Mouse (Mus musculus): ENCODE results near the gene Slc7a11. TPM values are rescaled to one million over a fixed set of nuclear protein-coding genes. Genes with fewer than 3 reads are reported as not detected.

Gene Slc7a11
- polyA plus RNA-seq, 1 experiment from 2014 or later: 0.16 TPM

GRCm38 (mm10) chr3:50421480-50422277 is 21.7 kb downstream of the Slc7a11 start:
- Histone ChIP-seq H3K36me3 (ENCODE audit: control insufficient read depth, insufficient read depth, low read length) (no peaks in the 10 kb centered on the region), H3K27me3 (ENCODE audit: control insufficient read depth, insufficient read depth, low read depth, low read length) (no peaks in the 10 kb centered on the region), H3K9me3 (ENCODE audit: control insufficient read depth, low read length) (no peaks in the 10 kb centered on the region), H3K4me1 (replicated peaks; ENCODE audit: control insufficient read depth, insufficient read depth, low read length) (no peaks in the 10 kb centered on the region), H3K27ac (ENCODE audit: low read length) (no peak overlapping the region), H3K9ac (ENCODE audit: low read length) (no peak overlapping the region), H3K4me2 (ENCODE audit: low read depth, low read length) (no peak overlapping the region), H3K4me3 (ENCODE audit: low read length) (no peak overlapping the region)
- no peak for ATAC-seq (ENCODE audit: low read depth)
- 64% methylated on average over 8 of the region's 8 CpGs for WGBS

DNA sequence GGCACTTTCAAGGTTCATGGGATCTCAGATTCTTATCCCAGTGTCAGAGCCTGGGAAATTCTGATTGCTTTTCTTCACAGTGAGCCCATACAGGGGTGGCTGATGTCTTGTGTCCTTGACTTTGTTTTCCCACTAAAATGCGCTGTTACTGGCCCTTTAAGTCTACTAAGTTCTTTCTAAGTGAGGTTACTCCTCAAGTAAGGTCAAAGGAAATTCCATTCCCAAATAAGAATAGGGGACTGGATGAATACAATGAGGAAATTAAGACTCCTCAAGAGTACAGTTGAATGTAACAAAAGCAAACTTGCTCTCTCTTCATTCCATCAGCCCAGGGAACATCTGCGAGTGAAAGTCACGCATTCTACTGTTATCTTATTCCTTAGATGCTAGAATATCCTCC is 24.3 kb downstream of the Slc7a11 start:
- H3K9ac ChIP-seq (ENCODE audit: low read length): no peak overlapping the region
- H3K4me3 ChIP-seq (ENCODE audit: low read length): no peak overlapping the region
- WGBS: 74% methylated on average over 3 of the region's 3 CpGs
- no peaks in the 10 kb centered on the region for H3K9me3 ChIP-seq (ENCODE audit: control insufficient read depth, low read length)
- H3K4me2 ChIP-seq (ENCODE audit: low read depth, low read length): no peak overlapping the region
- H3K36me3 ChIP-seq (ENCODE audit: control insufficient read depth, insufficient read depth, low read length): no peaks in the 10 kb centered on the region
- H3K27ac ChIP-seq (ENCODE audit: low read length): no peak overlapping the region
- H3K27me3 ChIP-seq (ENCODE audit: control insufficient read depth, insufficient read depth, low read depth, low read length): no peaks in the 10 kb centered on the region
- ATAC-seq (ENCODE audit: low read depth): no peak
- no peaks in the 10 kb centered on the region for H3K4me1 ChIP-seq (replicated peaks; ENCODE audit: control insufficient read depth, insufficient read depth, low read length)

DNA sequence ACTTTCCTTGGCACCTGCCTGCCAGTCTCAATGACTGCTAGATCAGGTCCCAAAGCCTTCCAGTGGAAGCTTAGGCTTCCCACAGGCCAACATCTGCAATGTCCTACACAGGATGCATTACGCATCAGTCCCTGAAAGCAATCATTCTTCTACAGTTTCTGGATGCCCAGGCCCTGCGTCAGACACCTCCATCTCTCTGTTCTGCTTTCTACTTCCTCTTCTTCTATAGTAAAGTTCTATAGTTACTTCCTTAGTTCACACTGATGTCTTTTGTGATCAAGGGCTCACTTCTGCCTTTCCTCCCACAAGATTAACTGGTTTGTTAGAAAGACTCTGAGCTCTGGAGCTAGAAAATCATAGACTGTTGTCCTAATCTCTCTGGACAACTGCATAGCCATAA is 36.6 kb downstream of the Slc7a11 start:
- no peaks in the 10 kb centered on the region for H3K4me1 ChIP-seq (replicated peaks; ENCODE audit: control insufficient read depth, insufficient read depth, low read length)
- H3K9me3 ChIP-seq (ENCODE audit: control insufficient read depth, low read length): no peaks in the 10 kb centered on the region
- 70% methylated on average over 2 of the region's 2 CpGs for WGBS
- no peaks in the 10 kb centered on the region for H3K36me3 ChIP-seq (ENCODE audit: control insufficient read depth, insufficient read depth, low read length)
- no peak overlapping the region for H3K4me3 ChIP-seq (ENCODE audit: low read length)
- H3K9ac ChIP-seq (ENCODE audit: low read length): no peak overlapping the region
- no peak for ATAC-seq (ENCODE audit: low read depth)
- H3K27ac ChIP-seq (ENCODE audit: low read length): no peak overlapping the region
- no peak overlapping the region for H3K4me2 ChIP-seq (ENCODE audit: low read depth, low read length)
- H3K27me3 ChIP-seq (ENCODE audit: control insufficient read depth, insufficient read depth, low read depth, low read length): no peaks in the 10 kb centered on the region

- WGBS: 80% methylated on average over 3 of the region's 3 CpGs
- no peak overlapping the region for H3K9ac ChIP-seq (ENCODE audit: low read length)
- no peaks in the 10 kb centered on the region for H3K4me1 ChIP-seq (replicated peaks; ENCODE audit: control insufficient read depth, insufficient read depth, low read length)
- H3K27me3 ChIP-seq (ENCODE audit: control insufficient read depth, insufficient read depth, low read depth, low read length): no peaks in the 10 kb centered on the region
- no peak for ATAC-seq (ENCODE audit: low read depth)
- H3K9me3 ChIP-seq (ENCODE audit: control insufficient read depth, low read length): no peaks in the 10 kb centered on the region
- H3K4me3 ChIP-seq (ENCODE audit: low read length): no peak overlapping the region
- H3K36me3 ChIP-seq (ENCODE audit: control insufficient read depth, insufficient read depth, low read length): no peaks in the 10 kb centered on the region
- H3K4me2 ChIP-seq (ENCODE audit: low read depth, low read length): no peak overlapping the region
- H3K27ac ChIP-seq (ENCODE audit: low read length): no peak overlapping the region
Observed at GRCm38 (mm10) chr3:50405915-50406314, 37.5 kb downstream of the Slc7a11 start.

DNA sequence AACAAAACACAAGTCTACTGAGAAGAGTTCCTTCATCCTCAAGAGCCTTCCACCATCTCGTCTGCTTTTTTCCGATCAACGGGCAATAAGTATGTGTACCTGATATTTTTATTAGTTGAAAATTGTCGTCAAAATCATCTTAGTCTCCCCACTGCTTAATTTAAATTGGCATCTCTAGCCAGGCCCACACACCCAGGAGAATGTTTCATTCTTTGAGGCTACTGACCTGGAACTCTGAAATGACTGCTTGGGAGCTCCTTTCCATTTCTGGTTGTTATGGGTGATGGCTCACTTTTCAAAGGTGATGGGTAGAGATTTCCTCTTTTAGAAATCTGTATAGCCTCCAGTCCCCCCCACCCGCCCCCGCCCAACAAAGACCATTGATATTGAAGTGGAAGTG is 54.6 kb downstream of the Slc7a11 start:
- H3K27ac ChIP-seq (ENCODE audit: low read length): no peak overlapping the region
- WGBS: 91% methylated on average over 6 of the region's 6 CpGs

GRCm38 (mm10) chr3:50388288-50388687 is 55.1 kb downstream of the Slc7a11 start:
- Histone ChIP-seq H3K36me3 (ENCODE audit: control insufficient read depth, insufficient read depth, low read length) (no peaks in the 10 kb centered on the region), H3K4me1 (replicated peaks; ENCODE audit: control insufficient read depth, insufficient read depth, low read length) (no peaks in the 10 kb centered on the region), H3K4me3 (ENCODE audit: low read length) (no peak overlapping the region), H3K4me2 (ENCODE audit: low read depth, low read length) (no peak overlapping the region), H3K27me3 (ENCODE audit: control insufficient read depth, insufficient read depth, low read depth, low read length) (no peaks in the 10 kb centered on the region), H3K9me3 (ENCODE audit: control insufficient read depth, low read length) (0 out of 2 replicates have a peak, but pooled peaks cover 3% of the 10 kb centered on the region), H3K27ac (ENCODE audit: low read length) (no peak overlapping the region), H3K9ac (ENCODE audit: low read length) (no peak overlapping the region)
- no peak for ATAC-seq (ENCODE audit: low read depth)
- WGBS: 45% methylated on average over 9 of the region's 9 CpGs

More for the DNA sequence above, 54.6 kb downstream of the Slc7a11 start:
- Histone ChIP-seq H3K4me2 (ENCODE audit: low read depth, low read length) (no peak overlapping the region), H3K4me3 (ENCODE audit: low read length) (no peak overlapping the region), H3K27me3 (ENCODE audit: control insufficient read depth, insufficient read depth, low read depth, low read length) (no peaks in the 10 kb centered on the region), H3K4me1 (replicated peaks; ENCODE audit: control insufficient read depth, insufficient read depth, low read length) (no peaks in the 10 kb centered on the region), H3K9me3 (ENCODE audit: control insufficient read depth, low read length) (0 out of 2 replicates have a peak, but pooled peaks cover 3% of the 10 kb centered on the region), H3K9ac (ENCODE audit: low read length) (no peak overlapping the region), H3K36me3 (ENCODE audit: control insufficient read depth, insufficient read depth, low read length) (no peaks in the 10 kb centered on the region)
- no peak for ATAC-seq (ENCODE audit: low read depth)

GRCm38 (mm10) chr3:50387280-50387679 is 56.1 kb downstream of the Slc7a11 start:
- 37% methylated on average over 4 of the region's 4 CpGs for WGBS
- Histone ChIP-seq H3K4me1 (replicated peaks; ENCODE audit: control insufficient read depth, insufficient read depth, low read length) (peaks cover 4% of the 10 kb centered on the region; the same call in 1 of the 2 replicates), H3K27me3 (ENCODE audit: control insufficient read depth, insufficient read depth, low read depth, low read length) (no peaks in the 10 kb centered on the region), H3K9me3 (ENCODE audit: control insufficient read depth, low read length) (0 out of 2 replicates have a peak, but pooled peaks cover 3% of the 10 kb centered on the region), H3K4me3 (ENCODE audit: low read length) (no peak overlapping the region), H3K4me2 (ENCODE audit: low read depth, low read length) (no peak overlapping the region), H3K27ac (ENCODE audit: low read length) (no peak overlapping the region), H3K9ac (ENCODE audit: low read length) (no peak overlapping the region), H3K36me3 (ENCODE audit: control insufficient read depth, insufficient read depth, low read length) (no peaks in the 10 kb centered on the region)
- ATAC-seq (ENCODE audit: low read depth): no peak

DNA sequence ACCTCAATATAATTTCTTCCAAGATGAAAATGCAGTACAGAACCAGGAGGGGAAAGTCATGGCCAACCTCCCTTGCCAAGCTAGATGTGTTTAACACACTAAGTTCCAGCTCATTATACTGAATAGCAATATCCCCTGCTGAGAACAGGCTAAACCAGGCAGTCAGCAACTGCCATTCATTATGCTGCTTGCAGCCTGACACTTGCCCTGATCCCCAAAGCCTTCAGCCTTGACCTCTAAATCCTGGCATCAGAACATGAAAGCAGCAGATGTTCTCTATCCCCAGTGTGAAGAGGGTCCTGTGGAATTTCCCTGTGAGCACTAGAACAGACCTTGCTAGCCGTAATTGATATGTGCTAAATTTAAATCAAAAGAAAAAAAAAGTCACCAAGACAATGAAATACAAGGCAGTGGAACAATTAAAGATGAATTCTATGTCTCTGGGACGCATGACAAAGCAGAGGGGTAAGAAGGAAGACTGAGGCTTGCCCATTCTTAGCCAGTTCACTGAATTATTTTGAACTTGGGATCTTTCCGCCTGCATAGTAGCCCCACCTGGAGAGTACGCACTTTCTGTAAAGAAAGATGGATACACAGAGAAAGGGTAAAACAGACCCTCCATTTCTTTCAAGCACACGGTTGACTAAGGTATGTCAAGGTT is 56.7 kb downstream of the Slc7a11 start:
- Histone ChIP-seq H3K9ac (ENCODE audit: low read length) (no peak overlapping the region), H3K4me1 (replicated peaks; ENCODE audit: control insufficient read depth, insufficient read depth, low read length) (peaks cover 7% of the 10 kb centered on the region), H3K4me2 (ENCODE audit: low read depth, low read length) (no peak overlapping the region), H3K9me3 (ENCODE audit: control insufficient read depth, low read length) (0 out of 2 replicates have a peak, but pooled peaks cover 3% of the 10 kb centered on the region), H3K27me3 (ENCODE audit: control insufficient read depth, insufficient read depth, low read depth, low read length) (no peaks in the 10 kb centered on the region), H3K27ac (ENCODE audit: low read length) (no peak overlapping the region), H3K4me3 (ENCODE audit: low read length) (no peak overlapping the region), H3K36me3 (ENCODE audit: control insufficient read depth, insufficient read depth, low read length) (no peaks in the 10 kb centered on the region)
- 73% methylated on average over 5 of the region's 5 CpGs for WGBS
- no peak for ATAC-seq (ENCODE audit: low read depth)

DNA sequence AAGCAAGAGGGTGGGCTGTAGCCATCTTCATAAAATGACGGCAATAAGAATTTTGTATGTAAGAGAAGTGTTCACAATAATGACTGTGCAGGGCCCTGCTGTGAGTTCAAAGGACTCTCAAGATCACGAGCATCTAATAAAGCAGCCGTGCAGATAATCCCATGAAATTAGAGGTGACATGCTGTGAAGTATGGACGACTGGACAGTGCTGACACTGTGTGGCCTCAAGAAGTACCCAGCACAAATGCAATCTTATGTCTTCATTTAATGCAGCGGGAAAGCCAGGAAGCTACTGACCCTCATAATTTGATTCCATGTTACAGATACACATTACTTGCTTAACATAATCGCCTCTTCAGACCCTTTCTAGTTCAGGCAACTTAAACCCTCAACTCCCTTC is 57.3 kb downstream of the Slc7a11 start:
- WGBS: 76% methylated on average over 6 of the region's 6 CpGs
- H3K9ac ChIP-seq (ENCODE audit: low read length): no peak overlapping the region
- no peaks in the 10 kb centered on the region for H3K27me3 ChIP-seq (ENCODE audit: control insufficient read depth, insufficient read depth, low read depth, low read length)
- H3K4me1 ChIP-seq (replicated peaks; ENCODE audit: control insufficient read depth, insufficient read depth, low read length): peaks cover 7% of the 10 kb centered on the region
- H3K27ac ChIP-seq (ENCODE audit: low read length): no peak overlapping the region
- ATAC-seq (ENCODE audit: low read depth): no peak
- H3K36me3 ChIP-seq (ENCODE audit: control insufficient read depth, insufficient read depth, low read length): no peaks in the 10 kb centered on the region
- no peak overlapping the region for H3K4me3 ChIP-seq (ENCODE audit: low read length)
- 0 out of 2 replicates have a peak, but pooled peaks cover 3% of the 10 kb centered on the region for H3K9me3 ChIP-seq (ENCODE audit: control insufficient read depth, low read length)
- no peak overlapping the region for H3K4me2 ChIP-seq (ENCODE audit: low read depth, low read length)
